Mouse (Mus musculus) heart, postnatal 36 days (tissue): ENCODE results near the gene Ccdc24. TPM values are rescaled to one million over a fixed set of nuclear protein-coding genes. Genes with fewer than 3 reads are reported as not detected.
A peak's percentile ranks its signal among the peaks of the same experiment; 100 is the strongest.

Source experiments
- DNase-seq, 2 experiments: peaks; one replicate each; pipeline ENCODE4 v3.0.0; 2021 to 2022
- intact Hi-C: fragments of 180-260 bp; cut with DNase I; formaldehyde crosslinking; loops from one replicate; pipeline ENCODE4 v1.15.1; 2025
- total RNA-seq, 2 experiments: library from RNA; stranded (reverse); gene quantifications; 2 replicates each; pipeline ENCODE4 v1.2.3; 2021

Gene Ccdc24
- total RNA-seq, 2 experiments from 2014 or later: 0.08 to 0.33 TPM

DNA sequence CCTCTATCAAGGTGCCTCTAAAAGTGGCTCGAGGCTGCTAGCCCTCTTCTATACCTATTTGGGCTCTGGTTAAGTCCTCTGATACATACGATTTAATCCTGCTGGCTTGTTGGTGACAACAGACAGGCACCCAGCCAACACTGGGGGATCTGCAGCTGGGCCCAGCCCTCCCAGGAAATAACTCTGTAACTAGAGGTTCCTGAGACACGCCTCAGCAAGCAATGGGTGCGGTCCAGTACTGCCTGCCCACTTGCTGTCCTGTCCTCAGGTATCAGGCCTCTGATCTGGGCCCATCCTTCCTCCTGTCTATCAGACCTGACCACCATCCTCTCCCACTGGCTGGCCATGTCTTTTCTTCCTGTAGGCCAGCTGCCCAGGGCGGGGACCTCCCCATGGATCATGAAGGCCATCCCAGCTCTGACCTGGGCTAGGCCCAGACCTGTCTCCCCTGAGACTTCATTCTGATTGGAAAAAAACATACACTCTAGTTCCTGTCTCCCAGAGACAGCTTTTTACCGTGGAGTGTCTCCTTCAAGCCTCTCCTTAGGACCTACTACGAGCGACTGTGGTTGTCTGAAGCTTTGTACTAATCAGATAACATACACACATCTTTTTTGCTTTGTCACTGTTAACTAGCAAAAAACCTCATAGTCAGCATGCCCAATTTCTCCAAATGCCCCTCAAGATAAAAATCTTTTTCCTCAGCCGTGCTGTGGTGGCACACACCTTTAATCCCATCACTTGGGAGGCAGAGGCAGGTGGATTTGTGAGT, 40.3 kb downstream of the Ccdc24 start:
- DNase-seq: peak; percentile 24 to 27
- intact Hi-C loops: loop anchor here (10.0 kb wide), 1 partner anchor 463 kb away; the partner anchor contains the start of gene Ptprf

- no peak for DNase-seq
- intact Hi-C loops: loop anchor here (10.0 kb wide), 1 partner anchor 463 kb away; the partner anchor contains the start of gene Ptprf
These were observed 40.9 kb downstream of the Ccdc24 start for GRCm38 (mm10) chr4:117831499-117831898.

DNA sequence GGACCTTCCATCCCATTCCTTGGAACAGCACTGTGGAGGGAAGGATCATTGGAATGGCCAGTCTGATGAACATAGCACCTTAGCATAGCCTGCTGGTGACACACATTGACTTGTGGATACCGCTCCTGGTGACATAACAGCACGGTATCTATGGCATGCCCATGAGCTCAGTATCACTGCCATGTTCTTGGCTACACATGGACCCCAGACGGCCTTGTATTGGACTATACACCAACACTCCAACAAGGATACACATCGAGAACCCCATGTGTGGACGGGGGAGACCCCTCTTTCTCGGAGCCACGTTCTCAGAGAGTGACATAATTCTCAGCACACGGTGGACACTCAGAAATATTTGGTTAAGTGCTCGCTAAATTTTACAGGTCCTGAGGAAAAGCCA, 41.6 kb downstream of the Ccdc24 start:
- DNase-seq: no peak
- intact Hi-C loops: loop anchor here (10.0 kb wide), 1 partner anchor 464 kb away; the partner anchor contains the start of gene Ptprf

DNA sequence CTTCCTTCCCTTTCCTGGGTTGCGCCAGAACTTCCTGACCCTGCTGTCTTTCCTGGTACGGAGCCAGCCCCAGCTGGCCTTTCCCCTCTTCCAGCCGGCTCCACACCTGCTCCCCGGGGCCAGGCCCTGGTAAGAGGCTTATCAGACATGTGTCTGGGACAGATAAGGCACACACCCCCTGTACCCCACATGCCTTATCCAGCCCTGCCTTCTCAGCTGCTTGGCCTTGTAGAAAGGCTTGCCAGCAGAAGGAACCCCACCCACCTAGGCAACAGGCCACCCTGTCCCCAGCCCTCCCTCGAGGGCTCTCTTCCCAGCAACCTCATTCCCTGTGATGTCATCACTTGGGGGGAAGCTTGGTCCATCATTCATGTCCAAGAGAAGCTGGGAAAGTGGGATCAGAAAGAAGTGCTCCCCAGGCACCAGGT, 42.2 kb downstream of the Ccdc24 start:
- intact Hi-C loops: loop anchor here (10.0 kb wide), 1 partner anchor 465 kb away; the partner anchor contains the start of gene Ptprf
- peak; percentile 69 to 82 for DNase-seq

DNA sequence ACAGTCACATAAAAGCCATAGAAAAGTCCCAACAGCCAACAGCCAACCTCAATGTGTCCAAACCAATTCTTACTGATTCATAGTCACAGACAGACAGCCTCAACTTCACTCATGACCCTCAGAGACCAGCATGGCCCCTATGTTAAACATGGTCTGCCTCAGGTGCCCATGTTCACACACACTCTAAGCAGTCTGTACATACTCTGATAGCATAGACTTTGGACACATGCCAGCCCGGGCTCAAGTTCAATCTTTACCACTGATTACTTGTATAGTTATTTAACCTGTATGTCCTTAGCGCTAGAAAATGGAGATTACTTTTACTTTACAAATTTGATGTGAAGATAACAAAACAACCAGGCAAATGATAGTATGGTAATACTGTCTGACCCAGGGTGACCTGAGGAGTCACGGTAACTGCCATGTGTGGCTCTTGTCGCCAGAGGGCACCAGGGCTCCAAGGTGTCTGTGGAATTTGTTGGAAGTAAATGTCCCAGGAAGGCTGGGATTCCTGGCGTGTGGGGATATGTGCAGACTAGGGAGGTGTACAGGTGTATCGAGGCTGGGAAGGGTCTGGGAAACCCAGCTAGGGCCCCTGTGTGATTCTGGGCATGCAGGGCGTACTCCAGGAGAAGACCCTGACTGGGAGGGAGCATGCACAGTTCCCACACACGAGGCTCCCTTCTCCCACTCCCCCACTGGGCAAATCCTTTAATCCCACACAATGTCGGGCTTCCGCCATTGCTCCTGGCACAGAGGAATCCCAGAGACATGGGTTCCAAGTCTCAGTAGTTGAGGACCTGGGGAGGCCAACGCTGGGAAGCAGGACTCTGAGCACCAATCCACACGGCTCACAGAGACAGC, 42.9 kb downstream of the Ccdc24 start:
- intact Hi-C loops: loop anchor here (1.0 to 10.0 kb wide), 4 partner anchors 29 to 465 kb away; partner anchors contain the start of gene Ptprf

DNA sequence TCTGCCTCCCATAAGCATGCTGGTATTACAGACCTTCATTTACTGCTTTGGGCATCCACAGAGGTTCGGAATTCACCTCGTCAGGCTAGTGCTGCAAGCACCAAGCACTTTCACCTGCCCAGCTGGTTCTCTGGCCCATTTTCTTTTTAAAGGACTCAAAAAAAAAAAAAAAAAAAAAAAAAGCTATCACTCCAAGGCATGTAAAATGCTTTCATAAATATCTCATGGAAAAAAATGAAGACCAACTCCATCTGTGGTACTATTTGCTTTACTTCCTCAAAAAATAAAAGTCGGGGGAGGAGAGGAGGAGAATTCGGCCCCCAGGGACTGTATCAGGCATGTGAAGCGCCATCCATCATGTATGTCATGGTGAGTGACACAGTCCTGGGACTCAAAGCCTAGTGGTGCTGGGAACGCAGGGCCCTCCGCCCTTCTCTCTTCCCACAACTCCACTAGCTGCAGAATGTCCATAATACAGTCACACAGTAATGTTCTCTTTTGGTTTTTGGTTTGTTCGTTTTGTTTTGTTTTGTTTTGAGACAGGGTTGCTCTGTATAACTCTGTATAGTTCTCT, 43.7 kb downstream of the Ccdc24 start:
- intact Hi-C loops: loop anchor here (1.0 to 2.0 kb wide), 3 partner anchors 30 to 255 kb away; no protein-coding TSS in a partner anchor
- no peak for DNase-seq

More for the DNA sequence above, 42.9 kb downstream of the Ccdc24 start:
- DNase-seq: peak; percentile 72 to 76

DNA sequence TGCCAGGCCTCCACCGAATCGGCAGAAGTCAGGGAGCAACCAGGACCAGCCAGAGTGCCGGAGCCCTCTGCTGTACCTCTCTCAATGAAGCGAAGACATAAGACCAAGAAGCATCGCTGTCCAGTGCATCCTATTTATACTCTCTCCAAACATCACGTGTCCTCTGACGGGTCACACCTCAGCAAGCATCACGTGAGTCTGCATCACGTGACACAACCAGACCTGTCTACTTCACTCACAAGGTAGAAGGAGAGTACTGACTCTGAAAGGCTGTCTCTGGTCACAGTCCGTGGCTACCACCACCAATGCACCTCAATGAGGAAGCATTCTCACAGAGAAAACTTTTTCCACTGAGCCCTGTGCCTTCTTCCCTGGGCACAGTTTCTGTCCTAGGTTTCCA, 54.3 kb downstream of the Ccdc24 start:
- no peak for DNase-seq
- intact Hi-C loops: no loop called here

DNA sequence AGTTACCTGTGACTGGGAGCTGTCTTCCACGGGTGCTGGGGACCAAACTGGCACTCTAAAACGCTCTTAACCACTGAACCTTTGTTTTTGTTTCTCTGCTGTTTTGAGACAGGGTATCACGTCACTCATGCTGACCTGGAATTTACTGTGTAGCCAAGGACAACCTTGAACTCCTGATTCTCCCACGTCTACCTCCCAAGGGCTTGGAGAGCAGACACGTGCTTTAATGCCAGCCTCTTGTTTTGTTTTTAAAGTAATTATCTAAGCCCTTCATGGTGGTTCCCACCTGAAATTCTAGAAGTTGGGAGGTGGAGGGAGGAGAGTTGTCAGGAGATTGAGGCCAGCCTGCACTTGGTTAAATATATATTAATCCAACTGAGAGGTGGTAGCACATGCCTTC, 55.6 kb downstream of the Ccdc24 start:
- DNase-seq: no peak
- intact Hi-C loops: no loop called here

Other genes with a start within 250 kb of the Ccdc24 start
- 10 to 100 TPM; 18.2 to 20.3 TPM for gene Dmap1, start 190.3 kb downstream of the Ccdc24 start, total RNA-seq
- not detected for gene Gm12845, start 148.1 kb downstream of the Ccdc24 start, total RNA-seq
- gene Klf17, start 106.9 kb downstream of the Ccdc24 start, total RNA-seq: not detected
- gene Slc6a9, start 38.1 kb downstream of the Ccdc24 start, total RNA-seq: 1 to 10 TPM; 4.3 to 4.7 TPM
- gene B4galt2, start 10.9 kb upstream of the Ccdc24 start, total RNA-seq: 1 to 10 TPM; 4.7 to 5.2 TPM
- 100 to 1,000 TPM; 116 to 120 TPM for gene Atp6v0b, start 14.8 kb upstream of the Ccdc24 start, total RNA-seq
- gene Dph2, start 19.5 kb upstream of the Ccdc24 start, total RNA-seq: 1 to 10 TPM; 2.9 to 5.0 TPM
- 10 to 100 TPM; 74.0 to 80.7 TPM for gene Ipo13, start 42.4 kb upstream of the Ccdc24 start, total RNA-seq
- gene Artn, start 57.2 kb upstream of the Ccdc24 start, total RNA-seq: under 1 TPM in 1 of 2 experiments, not detected in 1; 0.30 TPM